Mouse (Mus musculus): ENCODE measurements around the gene Slc16a6. TPM values are rescaled to one million over a fixed set of nuclear protein-coding genes. Genes with fewer than 3 reads are reported as not detected.
A peak's percentile ranks its signal among the peaks of the same experiment; 100 is the strongest.

Slc16a6 gene
- total and polyA plus RNA-seq, 3 experiments: 14.1 to 24.2 (median 20.9) TPM

DNA sequence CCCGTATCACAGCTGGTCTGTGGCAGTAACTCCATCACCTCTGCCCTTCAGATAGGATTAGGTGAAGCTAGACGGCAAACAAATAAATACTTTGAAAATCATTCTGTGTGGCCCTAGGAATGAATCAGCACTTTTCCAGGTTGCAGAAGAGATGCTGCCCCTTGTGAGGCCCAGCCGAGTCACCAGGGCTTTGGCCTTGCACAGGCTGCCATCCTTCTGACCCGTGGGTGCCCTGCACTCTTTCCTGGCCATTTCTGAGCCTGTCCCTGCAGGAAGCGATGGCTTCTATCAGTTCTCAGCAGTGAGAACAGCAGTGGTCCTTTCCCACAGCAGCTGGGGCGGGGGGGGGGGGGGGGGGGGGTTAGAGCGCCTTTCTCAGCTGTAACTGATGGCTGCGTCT lies 36.5 kb downstream of the Slc16a6 start:
- Histone ChIP-seq H3K9me3 (replicated peaks; ENCODE audit: low read length) (no peaks in the 10 kb centered on the region), H3K4me1 (ENCODE audit: control insufficient read depth in 1 of 2, insufficient read depth in 2 of 2) (peaks cover 25 to 60% of the 10 kb centered on the region in 2 experiments), H3K79me2 (replicated peaks; ENCODE audit: control insufficient read depth, extremely low read depth, insufficient read depth, poor library complexity, severe bottlenecking) (no peaks in the 10 kb centered on the region), H3K27me3 (replicated peaks) (no peaks in the 10 kb centered on the region), H3K9ac (ENCODE audit: insufficient read depth, low read depth) (no peak overlapping the region), H3K4me2 (ENCODE audit: insufficient read depth, low read depth, poor library complexity, severe bottlenecking) (no peak overlapping the region), H3K4me3 (replicated peaks in 1 of 3; ENCODE audit: low read depth in 2 of 3, low read length in 2 of 3, poor library complexity in 1 of 3) (no peak overlapping the region), H3K36me3 (replicated peaks in 1 of 2; ENCODE audit: control insufficient read depth in 1 of 2, insufficient read depth in 1 of 2, low read length in 1 of 2) (peaks cover 3 to 40% of the 10 kb centered on the region in 2 experiments), H3K27ac (ENCODE audit: insufficient read depth, low read depth) (no peak overlapping the region)
- no peak for DNase-seq (ENCODE audit: extremely low read depth)
- dilution Hi-C loops (cut with MboI; ENCODE audit: extremely low pct_ligation_motif_present, extremely low pct_unique_long_range_greater_than_20kb, low sequenced_read_pairs) (no loop called here), in situ Hi-C loops (cut with MboI; ENCODE audit: low pct_ligation_motif_present, low pct_unique_long_range_greater_than_20kb, low sequenced_read_pairs) (no loop called here)
- no peak for TF ChIP-seq POLR2A (IDR thresholded peaks at IDR 0.05; ENCODE audit: low read depth, low read length)
- no peak for TF ChIP-seq ELF1 (IDR thresholded peaks at IDR 0.05; ENCODE audit: low read depth, low read length)
- no peak for TF ChIP-seq HCFC1 (IDR thresholded peaks at IDR 0.05; ENCODE audit: low read depth, low read length)
- TF ChIP-seq CHD1 (IDR thresholded peaks at IDR 0.05; ENCODE audit: low read depth, low read length): no peak
- no peak for TF ChIP-seq SMC3 (IDR thresholded peaks at IDR 0.05; ENCODE audit: low read depth, low read length)
- no peak for TF ChIP-seq JUN (IDR thresholded peaks at IDR 0.05; ENCODE audit: insufficient read depth, low read depth, low read length)
- no peak for TF ChIP-seq USF1 (IDR thresholded peaks at IDR 0.05; ENCODE audit: low read depth, low read length)
- no peak for TF ChIP-seq ZMIZ1 (IDR thresholded peaks at IDR 0.05; ENCODE audit: low read depth, low read length)
- TF ChIP-seq ZKSCAN1 (IDR thresholded peaks at IDR 0.05; ENCODE audit: borderline replicate concordance, low read depth, low read length): no peak
- TF ChIP-seq RCOR1 (conservative IDR thresholded peaks at IDR 0.05; ENCODE audit: low read depth, low read length): no peak
- no peak for TF ChIP-seq PAX5 (IDR thresholded peaks at IDR 0.05; ENCODE audit: low read length)
- TF ChIP-seq UBTF (IDR thresholded peaks at IDR 0.05; ENCODE audit: low read depth, low read length): no peak
- TF ChIP-seq MAFK (IDR thresholded peaks at IDR 0.05; ENCODE audit: insufficient replicate concordance, low read length): no peak
- no peak for TF ChIP-seq CTCF (conservative IDR thresholded peaks at IDR 0.05 in 1 of 2, IDR thresholded peaks at IDR 0.05 in 1 of 2; ENCODE audit: low read depth in 2 of 2, low read length in 2 of 2)
- TF ChIP-seq KAT2A (IDR thresholded peaks at IDR 0.05; ENCODE audit: insufficient replicate concordance, low read length): no peak
- no peak for TF ChIP-seq E2F4 (IDR thresholded peaks at IDR 0.05; ENCODE audit: insufficient replicate concordance, low read depth, low read length)

DNA sequence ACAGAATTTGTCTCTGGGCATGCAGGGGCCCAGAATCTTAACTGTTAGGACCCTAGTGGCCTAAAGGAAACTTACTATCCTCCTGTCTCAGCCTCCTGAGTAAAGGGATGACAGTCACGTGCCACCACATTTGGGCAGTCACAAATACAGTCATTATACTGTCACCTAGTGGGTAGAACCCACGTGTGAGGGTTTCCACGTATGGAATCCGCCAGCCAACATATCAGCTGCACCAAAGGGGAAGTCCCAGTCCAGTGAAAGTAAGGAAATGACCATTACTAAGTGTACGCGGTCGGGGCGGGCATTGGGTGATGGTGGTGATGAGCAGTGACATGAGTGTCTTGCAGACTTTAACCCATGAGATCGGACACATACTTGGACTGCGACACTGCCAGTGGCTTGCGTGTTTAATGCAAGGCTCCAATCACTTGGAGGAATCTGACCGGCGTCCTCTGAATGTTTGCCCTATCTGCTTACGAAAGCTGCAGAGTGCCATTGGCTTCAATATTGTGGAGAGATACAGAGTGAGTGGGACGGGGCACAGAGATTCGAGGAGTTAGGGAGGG lies 39.1 kb downstream of the Slc16a6 start:
- Histone ChIP-seq H3K27me3 (replicated peaks) (no peaks in the 10 kb centered on the region), H3K36me3 (replicated peaks in 1 of 2; ENCODE audit: control insufficient read depth in 1 of 2, insufficient read depth in 1 of 2, low read length in 1 of 2) (peaks cover 18 to 57% of the 10 kb centered on the region in 2 experiments), H3K4me1 (ENCODE audit: control insufficient read depth in 1 of 2, insufficient read depth in 2 of 2) (peaks cover 27 to 55% of the 10 kb centered on the region in 2 experiments), H3K79me2 (replicated peaks; ENCODE audit: control insufficient read depth, extremely low read depth, insufficient read depth, poor library complexity, severe bottlenecking) (no peaks in the 10 kb centered on the region), H3K9me3 (replicated peaks; ENCODE audit: low read length) (no peaks in the 10 kb centered on the region), H3K27ac (ENCODE audit: insufficient read depth, low read depth) (no peak overlapping the region), H3K4me2 (ENCODE audit: insufficient read depth, low read depth, poor library complexity, severe bottlenecking) (no peak overlapping the region), H3K9ac (ENCODE audit: insufficient read depth, low read depth) (no peak overlapping the region), H3K4me3 (replicated peaks in 1 of 3; ENCODE audit: low read depth in 2 of 3, low read length in 2 of 3, poor library complexity in 1 of 3) (peak overlapping the region in 1 of 3 experiments; percentile 26)
- peak; percentile 51 for DNase-seq (ENCODE audit: extremely low read depth)
- dilution Hi-C loops (cut with MboI; ENCODE audit: extremely low pct_ligation_motif_present, extremely low pct_unique_long_range_greater_than_20kb, low sequenced_read_pairs): no loop called here
- in situ Hi-C loops (cut with MboI; ENCODE audit: low pct_ligation_motif_present, low pct_unique_long_range_greater_than_20kb, low sequenced_read_pairs): no loop called here
- TF ChIP-seq CTCF (conservative IDR thresholded peaks at IDR 0.05 in 1 of 2, IDR thresholded peaks at IDR 0.05 in 1 of 2; ENCODE audit: low read depth in 2 of 2, low read length in 2 of 2) (peak in 1 of 2 experiments; percentile 36; a peak in 2 of 4 replicates), USF2 (conservative IDR thresholded peaks at IDR 0.05; ENCODE audit: low read depth, low read length) (no peak), ETS1 (conservative IDR thresholded peaks at IDR 0.05; ENCODE audit: low read depth, low read length) (peak; percentile 74), BHLHE40 (IDR thresholded peaks at IDR 0.05; ENCODE audit: low read depth, low read length) (peak; percentile 88), IRF4 (IDR thresholded peaks at IDR 0.05; ENCODE audit: low read depth, low read length) (0 out of 2 replicates have a peak, but pooled peaks have one; percentile 9), MXI1 (IDR thresholded peaks at IDR 0.05; ENCODE audit: low read depth, low read length) (peak; percentile 19; the same call in 1 of the 2 replicates), POLR2A (IDR thresholded peaks at IDR 0.05; ENCODE audit: low read depth, low read length) (no peak), MAX (IDR thresholded peaks at IDR 0.05; ENCODE audit: low read length) (0 out of 2 replicates have a peak, but pooled peaks have one; percentile 40), CHD1 (IDR thresholded peaks at IDR 0.05; ENCODE audit: low read depth, low read length) (no peak), MAFK (IDR thresholded peaks at IDR 0.05; ENCODE audit: insufficient replicate concordance, low read length) (no peak), CHD2 (IDR thresholded peaks at IDR 0.05; ENCODE audit: low read length) (no peak), RAD21 (IDR thresholded peaks at IDR 0.05; ENCODE audit: low read depth, low read length) (peak; percentile 17)
